ENCODE assay signal across 23 mouse cellular contexts in genomic region chr13:95953636-95954035, GRCm38 (mm10).
DNase-seq lines count a peak whose midpoint lies in the region; ATAC-seq and TF ChIP-seq lines count a peak whose summit lies in the region.
"Had no signal": no experiment of that assay in that cellular context is flagged by ENCODE, and none has a peak within 500 bp of the region (broad histone marks: within the 10 kb centered on the region; RNA-seq: fewer than 3 reads in every experiment).

No protein-coding gene starts in this region.

- no peak overlapping the region for H3K4me2 ChIP-seq in forebrain, embryonic 14.5 days (ENCODE audit: low read length)
- no peak overlapping the region for H3K4me2 ChIP-seq in forebrain, embryonic 11.5 days (ENCODE audit: low read depth, low read length, severe bottlenecking)
- H3K4me2 ChIP-seq in hindbrain, embryonic 13.5 days, result no peak overlapping the region
- H3K4me2 ChIP-seq in hindbrain, embryonic 16.5 days (ENCODE audit: low read length), result no peak overlapping the region
- no peak overlapping the region for H3K4me2 ChIP-seq in midbrain, embryonic 14.5 days (ENCODE audit: low read length)
- H3K4me2 ChIP-seq: embryonic facial prominence, embryonic 13.5 days; heart, embryonic 12.5 days; hindbrain, embryonic 15.5 days; liver, embryonic 13.5 days; stomach, embryonic 15.5 days had no signal

- peak; percentile 17 for DNase-seq in forebrain, embryonic 14.5 days (ENCODE audit: low spot score)
- no peak for DNase-seq in forebrain, embryonic 11.5 days (ENCODE audit: low spot score)
- DNase-seq in retina, postnatal 1 day, result peak; percentile 23
- no peak for DNase-seq in retina, embryonic 14.5 days (ENCODE audit: low spot score)
- DNase-seq in midbrain, embryonic 14.5 days, result peak; percentile 51
- DNase-seq in left cerebral cortex, adult 2 months (ENCODE audit: extremely low spot score in 1 of 2, low spot score in 2 of 2), result no peak
- DNase-seq: adrenal gland, postnatal 10 days; cerebellum, adult 8-10 months; cerebellum, postnatal 36 days; embryo, embryonic 11 days; heart, postnatal 10 days; kidney, postnatal 36 days; liver, embryonic 13.5 days; lung, adult 2 months; lung, postnatal 14 days had no signal

- H3K4me3 ChIP-seq in forebrain, embryonic 14.5 days (ENCODE audit: low read depth, low read length), result no peak overlapping the region
- no peak overlapping the region for H3K4me3 ChIP-seq in forebrain, embryonic 11.5 days (ENCODE audit: low read depth, low read length)
- no peak overlapping the region for H3K4me3 ChIP-seq in hindbrain, embryonic 13.5 days
- no peak overlapping the region for H3K4me3 ChIP-seq in hindbrain, embryonic 16.5 days (ENCODE audit: low read length)
- H3K4me3 ChIP-seq in midbrain, embryonic 14.5 days (replicated peaks; ENCODE audit: low read depth, low read length), result no peak overlapping the region
- no peak overlapping the region for H3K4me3 ChIP-seq in left cerebral cortex, adult 2 months
- H3K4me3 ChIP-seq: embryonic facial prominence, embryonic 13.5 days; erythroblast, embryonic 14.5 days; heart, embryonic 12.5 days; hindbrain, embryonic 15.5 days; liver, embryonic 13.5 days; stomach, embryonic 15.5 days had no signal

- no peak for TF ChIP-seq CTCF in left cerebral cortex, adult 2 months (IDR thresholded peaks at IDR 0.05)

- ATAC-seq in forebrain, embryonic 14.5 days, result peak; percentile 32; the same call in 1 of the 2 replicates
- ATAC-seq in forebrain, embryonic 11.5 days (replicated peaks; ENCODE audit: low FRiP score), result no peak
- ATAC-seq in hindbrain, embryonic 13.5 days (ENCODE audit: low FRiP score), result peak; percentile 44; the same call in 1 of the 2 replicates
- ATAC-seq in hindbrain, embryonic 16.5 days, result no peak
- no peak for ATAC-seq in midbrain, embryonic 14.5 days (ENCODE audit: low FRiP score, low TSS enrichment)
- ATAC-seq: intestine, embryonic 16.5 days had no signal

- H3K9me3 ChIP-seq in forebrain, embryonic 14.5 days (replicated peaks; ENCODE audit: control insufficient read depth, low read length), result no peaks in the 10 kb centered on the region
- H3K9me3 ChIP-seq in forebrain, embryonic 11.5 days (ENCODE audit: control insufficient read depth, low read length), result no peaks in the 10 kb centered on the region
- H3K9me3 ChIP-seq in hindbrain, embryonic 13.5 days, result no peaks in the 10 kb centered on the region
- no peaks in the 10 kb centered on the region for H3K9me3 ChIP-seq in hindbrain, embryonic 16.5 days (ENCODE audit: control insufficient read depth, low read length)
- no peaks in the 10 kb centered on the region for H3K9me3 ChIP-seq in midbrain, embryonic 14.5 days (ENCODE audit: control insufficient read depth, low read length)
- H3K9me3 ChIP-seq: embryonic facial prominence, embryonic 13.5 days; heart, embryonic 12.5 days; hindbrain, embryonic 15.5 days; liver, embryonic 13.5 days; stomach, embryonic 15.5 days had no signal

- H3K36me3 ChIP-seq in forebrain, embryonic 14.5 days (ENCODE audit: control insufficient read depth, insufficient read depth, low read length), result no peaks in the 10 kb centered on the region
- no peaks in the 10 kb centered on the region for H3K36me3 ChIP-seq in forebrain, embryonic 11.5 days (ENCODE audit: control insufficient read depth, insufficient read depth, low read length)
- H3K36me3 ChIP-seq in hindbrain, embryonic 13.5 days, result no peaks in the 10 kb centered on the region
- H3K36me3 ChIP-seq in hindbrain, embryonic 16.5 days (ENCODE audit: control insufficient read depth, insufficient read depth, low read length), result no peaks in the 10 kb centered on the region
- no peaks in the 10 kb centered on the region for H3K36me3 ChIP-seq in midbrain, embryonic 14.5 days (ENCODE audit: control insufficient read depth, insufficient read depth, low read length)
- H3K36me3 ChIP-seq: embryonic facial prominence, embryonic 13.5 days; heart, embryonic 12.5 days; hindbrain, embryonic 15.5 days; liver, embryonic 13.5 days; stomach, embryonic 15.5 days had no signal

- no peak overlapping the region for H3K27ac ChIP-seq in forebrain, embryonic 14.5 days (ENCODE audit: low read depth, low read length)
- H3K27ac ChIP-seq in forebrain, embryonic 11.5 days (ENCODE audit: low read depth, low read length), result no peak overlapping the region
- peak overlapping the region; percentile 69; the same call in 1 of the 2 replicates for H3K27ac ChIP-seq in hindbrain, embryonic 13.5 days
- no peak overlapping the region for H3K27ac ChIP-seq in hindbrain, embryonic 16.5 days (ENCODE audit: low read depth, low read length)
- H3K27ac ChIP-seq in midbrain, embryonic 14.5 days (replicated peaks; ENCODE audit: low read depth, low read length), result no peak overlapping the region
- no peak overlapping the region for H3K27ac ChIP-seq in left cerebral cortex, adult 2 months
- H3K27ac ChIP-seq: embryonic facial prominence, embryonic 13.5 days; hindbrain, embryonic 15.5 days; liver, embryonic 13.5 days; stomach, embryonic 15.5 days had no signal

- H3K4me1 ChIP-seq in forebrain, embryonic 14.5 days (ENCODE audit: control insufficient read depth, insufficient read depth, low read length), result 0 out of 2 replicates have a peak, but pooled peaks cover 3% of the 10 kb centered on the region
- no peaks in the 10 kb centered on the region for H3K4me1 ChIP-seq in forebrain, embryonic 11.5 days (replicated peaks; ENCODE audit: control insufficient read depth, insufficient read depth, low read length)
- H3K4me1 ChIP-seq in hindbrain, embryonic 13.5 days (replicated peaks), result peaks cover 11% of the 10 kb centered on the region
- no peaks in the 10 kb centered on the region for H3K4me1 ChIP-seq in hindbrain, embryonic 16.5 days (ENCODE audit: control insufficient read depth, insufficient read depth, low read depth, low read length)
- H3K4me1 ChIP-seq in midbrain, embryonic 14.5 days (ENCODE audit: control insufficient read depth, insufficient read depth, low read length), result peaks cover 3% of the 10 kb centered on the region; the same call in 1 of the 2 replicates
- H3K4me1 ChIP-seq: hindbrain, embryonic 15.5 days; stomach, embryonic 15.5 days had no signal

- 37% methylated on average over 4 of the region's 4 CpGs for WGBS in forebrain, embryonic 14.5 days
- WGBS in forebrain, embryonic 11.5 days, result 72% methylated on average over 4 of the region's 4 CpGs
- WGBS in hindbrain, embryonic 13.5 days, result 25% methylated on average over 4 of the region's 4 CpGs
- 25% methylated on average over 4 of the region's 4 CpGs for WGBS in hindbrain, embryonic 16.5 days
- 17% methylated on average over 4 of the region's 4 CpGs for WGBS in midbrain, embryonic 14.5 days

- H3K27me3 ChIP-seq in forebrain, embryonic 14.5 days (replicated peaks; ENCODE audit: control insufficient read depth, insufficient read depth, low read length), result no peaks in the 10 kb centered on the region
- H3K27me3 ChIP-seq in forebrain, embryonic 11.5 days (ENCODE audit: control insufficient read depth, insufficient read depth, low read length), result no peaks in the 10 kb centered on the region
- no peaks in the 10 kb centered on the region for H3K27me3 ChIP-seq in hindbrain, embryonic 13.5 days
- H3K27me3 ChIP-seq in hindbrain, embryonic 16.5 days (replicated peaks; ENCODE audit: control insufficient read depth, insufficient read depth, low read length), result no peaks in the 10 kb centered on the region
- H3K27me3 ChIP-seq in midbrain, embryonic 14.5 days (ENCODE audit: control insufficient read depth, insufficient read depth, low read length), result no peaks in the 10 kb centered on the region
- H3K27me3 ChIP-seq: embryonic facial prominence, embryonic 13.5 days; heart, embryonic 12.5 days; hindbrain, embryonic 15.5 days; liver, embryonic 13.5 days; stomach, embryonic 15.5 days had no signal

- intact Hi-C loops in left cerebral cortex, adult 2 months (cut with DNase I), result loop anchor here (5.0 kb wide), 2 partner anchors 176 to 216 kb away; no protein-coding TSS in a partner anchor

- H3K9ac ChIP-seq in forebrain, embryonic 14.5 days (ENCODE audit: low read length), result no peak overlapping the region
- no peak overlapping the region for H3K9ac ChIP-seq in forebrain, embryonic 11.5 days (ENCODE audit: low read length)
- H3K9ac ChIP-seq in hindbrain, embryonic 13.5 days, result no peak overlapping the region
- H3K9ac ChIP-seq in hindbrain, embryonic 16.5 days (ENCODE audit: low read depth, low read length), result no peak overlapping the region
- H3K9ac ChIP-seq in midbrain, embryonic 14.5 days (replicated peaks; ENCODE audit: low read length), result no peak overlapping the region
- H3K9ac ChIP-seq: embryonic facial prominence, embryonic 13.5 days; heart, embryonic 12.5 days; hindbrain, embryonic 15.5 days; liver, embryonic 13.5 days; stomach, embryonic 15.5 days had no signal

Comparison
In these comparisons a context has a peak if more than half of its experiments do, and no peak if none do; other contexts are left out.
1. ATAC-seq: peak in forebrain, embryonic 14.5 days (single experiment) and hindbrain, embryonic 13.5 days (single experiment); none in forebrain, embryonic 11.5 days (single experiment), hindbrain, embryonic 16.5 days (single experiment) and midbrain, embryonic 14.5 days (single experiment).
2. DNase-seq: peak in forebrain, embryonic 14.5 days (single experiment), retina, postnatal 1 day (single experiment) and midbrain, embryonic 14.5 days (single experiment); none in forebrain, embryonic 11.5 days (single experiment), retina, embryonic 14.5 days (single experiment) and left cerebral cortex, adult 2 months (0 of 2).